Mouse (Mus musculus): ENCODE measurements around the gene Ptgr1. TPM values are rescaled to one million over a fixed set of nuclear protein-coding genes. Genes with fewer than 3 reads are reported as not detected.

The Ptgr1 gene
- polyA plus RNA-seq, 1 experiment from 2014 or later = 3.9 TPM

- no peak overlapping the region for H3K9ac ChIP-seq (ENCODE audit: low read depth, low read length)
- H3K27ac ChIP-seq (ENCODE audit: low read length) = no peak overlapping the region
- ATAC-seq = no peak
- no peak overlapping the region for H3K4me3 ChIP-seq (ENCODE audit: low read depth, low read length)
- H3K27me3 ChIP-seq (ENCODE audit: control insufficient read depth, insufficient read depth, low read depth, low read length) = no peaks in the 10 kb centered on the region; the same call in 1 of the 2 replicates
- no peaks in the 10 kb centered on the region for H3K9me3 ChIP-seq (replicated peaks; ENCODE audit: control insufficient read depth, low read length, poor library complexity, severe bottlenecking)
- no peak overlapping the region for H3K4me2 ChIP-seq (ENCODE audit: low read length)
- peaks cover 24% of the 10 kb centered on the region for H3K4me1 ChIP-seq (ENCODE audit: control insufficient read depth, insufficient read depth, low read length)
- no peaks in the 10 kb centered on the region for H3K36me3 ChIP-seq (ENCODE audit: control insufficient read depth, insufficient read depth, low read length)
- 97% methylated on average over 7 of the region's 7 CpGs for WGBS
These were observed 22.3 kb upstream of the Ptgr1 start for GRCm38 (mm10) chr4:59009186-59009585.

GRCm38 (mm10) chr4:59007974-59008373 is 21.1 kb upstream of the Ptgr1 start:
- peaks cover 28% of the 10 kb centered on the region for H3K4me1 ChIP-seq (ENCODE audit: control insufficient read depth, insufficient read depth, low read length)
- H3K27me3 ChIP-seq (ENCODE audit: control insufficient read depth, insufficient read depth, low read depth, low read length) = no peaks in the 10 kb centered on the region; the same call in 1 of the 2 replicates
- WGBS = 90% methylated on average over 5 of the region's 5 CpGs
- no peak overlapping the region for H3K27ac ChIP-seq (ENCODE audit: low read length)
- no peaks in the 10 kb centered on the region for H3K36me3 ChIP-seq (ENCODE audit: control insufficient read depth, insufficient read depth, low read length)
- no peaks in the 10 kb centered on the region for H3K9me3 ChIP-seq (replicated peaks; ENCODE audit: control insufficient read depth, low read length, poor library complexity, severe bottlenecking)
- H3K4me3 ChIP-seq (ENCODE audit: low read depth, low read length) = no peak overlapping the region
- H3K4me2 ChIP-seq (ENCODE audit: low read length) = no peak overlapping the region
- ATAC-seq = no peak
- no peak overlapping the region for H3K9ac ChIP-seq (ENCODE audit: low read depth, low read length)

- Histone ChIP-seq H3K9me3 (replicated peaks; ENCODE audit: control insufficient read depth, low read length, poor library complexity, severe bottlenecking) (no peaks in the 10 kb centered on the region), H3K27ac (ENCODE audit: low read length) (no peak overlapping the region), H3K27me3 (ENCODE audit: control insufficient read depth, insufficient read depth, low read depth, low read length) (no peaks in the 10 kb centered on the region; the same call in 1 of the 2 replicates), H3K9ac (ENCODE audit: low read depth, low read length) (no peak overlapping the region), H3K4me2 (ENCODE audit: low read length) (no peak overlapping the region), H3K4me1 (ENCODE audit: control insufficient read depth, insufficient read depth, low read length) (peaks cover 32% of the 10 kb centered on the region), H3K36me3 (ENCODE audit: control insufficient read depth, insufficient read depth, low read length) (no peaks in the 10 kb centered on the region), H3K4me3 (ENCODE audit: low read depth, low read length) (no peak overlapping the region)
- 38% methylated on average over 6 of the region's 6 CpGs for WGBS
- ATAC-seq = no peak
These were observed 20.1 kb upstream of the Ptgr1 start for GRCm38 (mm10) chr4:59007016-59007415.

GRCm38 (mm10) chr4:59006211-59006610 is 19.3 kb upstream of the Ptgr1 start:
- no peaks in the 10 kb centered on the region for H3K9me3 ChIP-seq (replicated peaks; ENCODE audit: control insufficient read depth, low read length, poor library complexity, severe bottlenecking)
- no peaks in the 10 kb centered on the region; the same call in 1 of the 2 replicates for H3K27me3 ChIP-seq (ENCODE audit: control insufficient read depth, insufficient read depth, low read depth, low read length)
- 63% methylated on average over 8 of the region's 8 CpGs for WGBS
- H3K4me2 ChIP-seq (ENCODE audit: low read length) = no peak overlapping the region
- no peak overlapping the region for H3K4me3 ChIP-seq (ENCODE audit: low read depth, low read length)
- H3K27ac ChIP-seq (ENCODE audit: low read length) = no peak overlapping the region
- ATAC-seq = no peak
- H3K4me1 ChIP-seq (ENCODE audit: control insufficient read depth, insufficient read depth, low read length) = peaks cover 32% of the 10 kb centered on the region
- no peak overlapping the region for H3K9ac ChIP-seq (ENCODE audit: low read depth, low read length)
- H3K36me3 ChIP-seq (ENCODE audit: control insufficient read depth, insufficient read depth, low read length) = no peaks in the 10 kb centered on the region

- no peak overlapping the region for H3K27ac ChIP-seq (ENCODE audit: low read length)
- WGBS = 42% methylated on average over 7 of the region's 7 CpGs
- peaks cover 32% of the 10 kb centered on the region for H3K4me1 ChIP-seq (ENCODE audit: control insufficient read depth, insufficient read depth, low read length)
- peak overlapping the region; percentile 69 for H3K4me2 ChIP-seq (ENCODE audit: low read length)
- no peaks in the 10 kb centered on the region for H3K36me3 ChIP-seq (ENCODE audit: control insufficient read depth, insufficient read depth, low read length)
- H3K9ac ChIP-seq (ENCODE audit: low read depth, low read length) = peak overlapping the region; percentile 89
- no peaks in the 10 kb centered on the region for H3K9me3 ChIP-seq (replicated peaks; ENCODE audit: control insufficient read depth, low read length, poor library complexity, severe bottlenecking)
- peak overlapping the region; percentile 56 for H3K4me3 ChIP-seq (ENCODE audit: low read depth, low read length)
- no peak for ATAC-seq
- H3K27me3 ChIP-seq (ENCODE audit: control insufficient read depth, insufficient read depth, low read depth, low read length) = no peaks in the 10 kb centered on the region; the same call in 1 of the 2 replicates
These were observed 16.9 kb upstream of the Ptgr1 start for GRCm38 (mm10) chr4:59003806-59004200.

- Histone ChIP-seq H3K4me2 (ENCODE audit: low read length) (peak within 1 kb of the TSS; percentile 69), H3K27ac (ENCODE audit: low read length) (peak within 1 kb of the TSS; percentile 86), H3K36me3 (ENCODE audit: control insufficient read depth, insufficient read depth, low read length) (no peaks in the 10 kb centered on the region), H3K9ac (ENCODE audit: low read depth, low read length) (peak within 1 kb of the TSS; percentile 89), H3K9me3 (replicated peaks; ENCODE audit: control insufficient read depth, low read length, poor library complexity, severe bottlenecking) (no peaks in the 10 kb centered on the region), H3K27me3 (ENCODE audit: control insufficient read depth, insufficient read depth, low read depth, low read length) (no peaks in the 10 kb centered on the region; the same call in 1 of the 2 replicates), H3K4me1 (ENCODE audit: control insufficient read depth, insufficient read depth, low read length) (peaks cover 32% of the 10 kb centered on the region), H3K4me3 (ENCODE audit: low read depth, low read length) (peak within 1 kb of the TSS; percentile 56)
- ATAC-seq = peak; percentile 99
- under 1% methylated on average over 86 of the region's 89 CpGs for WGBS
These were observed 16.3 kb upstream of the Ptgr1 start, which contains the start of gene Gm20503 for GRCm38 (mm10) chr4:59002948-59003805. Gene Gm20503, plus strand, starts transcription at chr4:59003210.

GRCm38 (mm10) chr4:59000614-59001013 is 13.7 kb upstream of the Ptgr1 start:
- no peaks in the 10 kb centered on the region for H3K9me3 ChIP-seq (replicated peaks; ENCODE audit: control insufficient read depth, low read length, poor library complexity, severe bottlenecking)
- H3K27ac ChIP-seq (ENCODE audit: low read length) = no peak overlapping the region
- H3K4me3 ChIP-seq (ENCODE audit: low read depth, low read length) = no peak overlapping the region
- H3K27me3 ChIP-seq (ENCODE audit: control insufficient read depth, insufficient read depth, low read depth, low read length) = no peaks in the 10 kb centered on the region; the same call in 1 of the 2 replicates
- no peak overlapping the region for H3K4me2 ChIP-seq (ENCODE audit: low read length)
- no peak for ATAC-seq
- H3K4me1 ChIP-seq (ENCODE audit: control insufficient read depth, insufficient read depth, low read length) = peaks cover 21% of the 10 kb centered on the region
- WGBS = 0% methylated on average over 2 of the region's 2 CpGs
- H3K36me3 ChIP-seq (ENCODE audit: control insufficient read depth, insufficient read depth, low read length) = no peaks in the 10 kb centered on the region
- no peak overlapping the region for H3K9ac ChIP-seq (ENCODE audit: low read depth, low read length)

GRCm38 (mm10) chr4:58999686-59000085 is 12.8 kb upstream of the Ptgr1 start:
- Histone ChIP-seq H3K27me3 (ENCODE audit: control insufficient read depth, insufficient read depth, low read depth, low read length) (no peaks in the 10 kb centered on the region; the same call in 1 of the 2 replicates), H3K9ac (ENCODE audit: low read depth, low read length) (no peak overlapping the region), H3K4me2 (ENCODE audit: low read length) (no peak overlapping the region), H3K27ac (ENCODE audit: low read length) (no peak overlapping the region), H3K4me3 (ENCODE audit: low read depth, low read length) (no peak overlapping the region), H3K9me3 (replicated peaks; ENCODE audit: control insufficient read depth, low read length, poor library complexity, severe bottlenecking) (no peaks in the 10 kb centered on the region), H3K36me3 (ENCODE audit: control insufficient read depth, insufficient read depth, low read length) (no peaks in the 10 kb centered on the region), H3K4me1 (ENCODE audit: control insufficient read depth, insufficient read depth, low read length) (peaks cover 14% of the 10 kb centered on the region)
- ATAC-seq = no peak
- 4% methylated on average over 2 of the region's 2 CpGs for WGBS

- ATAC-seq = no peak
- Histone ChIP-seq H3K9me3 (replicated peaks; ENCODE audit: control insufficient read depth, low read length, poor library complexity, severe bottlenecking) (no peaks in the 10 kb centered on the region), H3K27ac (ENCODE audit: low read length) (no peak overlapping the region), H3K27me3 (ENCODE audit: control insufficient read depth, insufficient read depth, low read depth, low read length) (no peaks in the 10 kb centered on the region), H3K4me2 (ENCODE audit: low read length) (no peak overlapping the region), H3K4me1 (ENCODE audit: control insufficient read depth, insufficient read depth, low read length) (peaks cover 4% of the 10 kb centered on the region), H3K36me3 (ENCODE audit: control insufficient read depth, insufficient read depth, low read length) (no peaks in the 10 kb centered on the region), H3K9ac (ENCODE audit: low read depth, low read length) (no peak overlapping the region), H3K4me3 (ENCODE audit: low read depth, low read length) (no peak overlapping the region)
- 96% methylated on average over 1 of the region's 1 CpGs for WGBS
These were observed 11.8 kb upstream of the Ptgr1 start for GRCm38 (mm10) chr4:58998688-58999087.

Measured in midbrain, embryonic 16.5 days (tissue).